Mouse (Mus musculus): ENCODE data around the gene Znrd1. TPM values are rescaled to one million over a fixed set of nuclear protein-coding genes. Genes with fewer than 3 reads are reported as not detected.
A peak's percentile ranks its signal among the peaks of the same experiment; 100 is the strongest.

Gene Znrd1
- polyA plus RNA-seq, 1 experiment from 2014 or later: 89.0 TPM

DNA sequence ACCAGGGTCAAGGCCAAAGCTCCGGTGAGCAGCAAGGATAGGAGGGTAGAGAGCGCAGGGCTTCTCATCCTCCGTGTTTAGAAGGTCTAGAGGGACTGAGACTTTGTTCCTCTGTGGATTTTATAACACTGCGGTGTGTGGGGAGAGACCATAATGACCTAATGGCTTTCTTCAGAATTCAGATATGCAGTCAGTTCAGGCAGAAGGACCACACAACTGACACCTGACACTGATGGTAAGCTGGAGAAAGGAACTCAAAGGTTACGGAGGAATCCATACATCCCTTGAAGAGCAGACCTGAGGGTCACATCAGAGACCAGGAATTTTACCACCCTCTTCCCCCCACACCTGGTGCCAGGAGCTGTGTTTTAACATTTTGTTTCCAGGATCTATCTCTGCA is 31.1 kb upstream of the Znrd1 start, which contains the start of gene H2-M5:
TSS of gene H2-M5 (minus strand) at position 101 of the 400 bp plus-strand sequence.
- H3K4me3 ChIP-seq: peak within 1 kb of the TSS; percentile 27
- H3K4me1 ChIP-seq: peaks cover 6% of the 10 kb centered on the region; the same call in 1 of the 2 replicates
- 14% methylated on average over 5 of the region's 5 CpGs for WGBS
- no peak for DNase-seq (ENCODE audit: extremely low spot score, low spot score)
- H3K27ac ChIP-seq: no peak within 1 kb of the TSS
- no peaks in the 10 kb centered on the region for H3K9me3 ChIP-seq
- H3K36me3 ChIP-seq (replicated peaks): no peaks in the 10 kb centered on the region
- peaks cover 39% of the 10 kb centered on the region for H3K27me3 ChIP-seq (ENCODE audit: poor library complexity, severe bottlenecking)

DNA sequence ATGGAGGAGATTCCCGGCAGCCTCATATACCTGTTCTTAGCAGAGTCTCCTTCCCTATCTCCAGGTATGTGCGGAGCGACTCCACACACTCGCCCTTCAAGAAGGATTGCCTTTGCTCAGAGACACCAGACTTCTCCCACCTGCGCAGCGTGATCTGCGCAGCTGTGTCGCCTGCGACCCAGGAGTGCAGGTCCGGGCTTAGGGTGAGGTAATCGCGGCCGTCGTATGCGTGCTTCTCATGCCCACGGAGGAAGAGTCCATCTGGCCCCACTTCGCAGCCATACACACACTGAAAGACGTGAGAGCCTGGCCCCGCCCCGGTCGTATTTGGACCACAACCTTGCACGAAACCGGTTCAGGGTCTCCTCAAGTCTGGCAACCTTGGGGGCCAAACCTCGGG is 30.1 kb upstream of the Znrd1 start:
- H3K9me3 ChIP-seq: no peaks in the 10 kb centered on the region
- H3K4me3 ChIP-seq: peak overlapping the region; percentile 27
- peaks cover 39% of the 10 kb centered on the region for H3K27me3 ChIP-seq (ENCODE audit: poor library complexity, severe bottlenecking)
- WGBS: 5% methylated on average over 24 of the region's 24 CpGs
- H3K36me3 ChIP-seq (replicated peaks): no peaks in the 10 kb centered on the region
- H3K4me1 ChIP-seq: peaks cover 6% of the 10 kb centered on the region; the same call in 1 of the 2 replicates
- no peak overlapping the region for H3K27ac ChIP-seq
- no peak for DNase-seq (ENCODE audit: extremely low spot score, low spot score)

DNA sequence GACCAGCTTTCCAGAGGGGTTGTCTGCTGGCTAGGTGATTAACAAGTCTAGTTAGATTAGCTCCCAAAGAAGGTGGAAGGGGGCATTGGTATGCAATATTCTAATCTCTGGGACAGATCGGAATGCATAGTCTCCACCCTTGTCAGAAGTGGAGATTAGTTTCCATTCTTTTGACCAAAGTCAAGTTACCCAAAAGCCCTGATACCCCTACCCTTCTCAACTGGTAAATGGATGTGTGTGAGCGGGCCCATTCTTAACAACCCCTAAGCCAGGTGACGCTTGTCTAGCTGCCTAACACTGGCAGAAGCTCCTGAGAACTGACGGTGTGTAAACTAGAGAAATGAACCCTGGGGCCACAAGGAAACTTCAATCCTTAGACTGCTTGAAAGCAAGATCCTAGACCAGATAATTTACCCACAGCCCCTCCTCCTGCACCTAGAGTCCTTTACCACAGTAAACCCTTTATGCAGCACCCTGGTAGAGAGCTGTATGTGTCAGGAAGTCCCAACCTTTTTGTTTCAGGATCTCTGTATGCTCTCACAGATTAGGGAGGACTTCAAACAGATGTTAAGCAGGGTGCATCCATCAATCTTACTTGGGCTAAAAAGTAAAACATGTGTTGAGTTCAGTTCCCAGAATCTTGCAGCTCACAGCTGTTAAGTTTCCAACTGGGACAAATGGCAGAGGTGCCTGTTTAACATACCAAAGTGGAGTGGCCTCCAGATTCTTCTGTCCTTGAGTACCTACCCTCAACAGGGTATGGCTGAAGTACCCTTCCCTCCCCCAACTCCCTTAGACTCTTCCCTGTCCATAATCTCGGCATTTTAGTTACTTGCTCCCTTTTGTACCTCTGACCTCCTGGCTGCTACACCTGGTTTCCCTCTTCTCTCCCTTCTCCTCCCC is 24.1 kb upstream of the Znrd1 start:
- 28% methylated on average over 5 of the region's 5 CpGs for WGBS
- no peak for DNase-seq (ENCODE audit: extremely low spot score, low spot score)
- H3K4me3 ChIP-seq: no peak overlapping the region
- no peak overlapping the region for H3K27ac ChIP-seq
- H3K4me1 ChIP-seq: peaks cover 19% of the 10 kb centered on the region
- H3K9me3 ChIP-seq: no peaks in the 10 kb centered on the region
- H3K27me3 ChIP-seq (ENCODE audit: poor library complexity, severe bottlenecking): peaks cover 42% of the 10 kb centered on the region
- no peaks in the 10 kb centered on the region for H3K36me3 ChIP-seq (replicated peaks)

DNA sequence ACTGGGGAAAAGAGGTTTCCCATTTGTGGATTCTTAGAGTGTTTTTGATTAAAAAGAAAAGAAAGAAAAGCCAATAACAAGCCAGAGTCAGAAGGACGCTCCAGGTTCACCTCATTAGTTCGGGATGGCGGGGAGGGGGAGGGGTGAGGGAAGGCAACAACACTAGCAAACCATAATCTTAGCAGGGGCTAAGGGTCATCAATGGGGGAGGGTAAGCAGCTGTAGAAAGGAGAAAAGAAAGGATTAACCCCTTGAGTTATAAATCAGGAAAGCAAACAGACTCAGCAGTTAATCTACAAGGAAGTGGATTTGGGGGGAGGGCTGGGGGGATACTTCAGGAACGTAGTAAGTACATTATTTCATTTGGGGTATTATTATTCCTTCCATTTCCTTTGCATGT is 23.5 kb upstream of the Znrd1 start:
- peak overlapping the region; percentile 27 for H3K4me3 ChIP-seq
- 2% methylated on average over 4 of the region's 4 CpGs for WGBS
- no peak for DNase-seq (ENCODE audit: extremely low spot score, low spot score)

DNA sequence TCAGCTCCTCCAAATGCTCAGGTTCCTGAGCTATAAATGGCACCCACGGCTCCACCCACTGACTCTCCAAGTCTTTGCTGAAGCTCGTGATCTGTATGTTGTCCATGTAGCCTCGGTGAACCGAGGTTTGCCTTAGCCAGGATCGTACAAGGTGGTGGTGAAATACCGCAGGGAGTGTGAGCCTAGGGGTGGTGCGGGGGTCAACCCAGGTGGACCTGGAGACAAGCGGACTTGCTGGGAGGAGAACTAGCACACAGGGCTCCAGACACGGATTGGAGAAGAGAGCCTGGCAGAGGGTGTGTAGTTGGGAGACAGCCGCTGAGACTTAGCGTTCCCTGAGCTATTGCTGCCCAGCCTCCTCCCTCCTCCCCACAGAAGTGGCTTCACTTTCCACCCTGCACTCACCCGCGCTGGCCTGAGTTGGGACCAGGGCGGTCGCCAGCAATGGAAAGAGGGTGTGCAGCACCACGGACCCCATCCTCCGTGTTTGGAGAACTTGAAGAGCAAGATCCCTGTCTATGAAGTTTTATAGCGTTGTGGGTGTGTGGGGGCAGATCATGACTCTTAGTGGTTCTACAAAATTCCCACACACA is 23.0 kb upstream of the Znrd1 start, which contains the start of gene 2410137M14Rik:
TSS of gene 2410137M14Rik (minus strand) at position 17 of the 593 bp plus-strand sequence.
- Histone ChIP-seq H3K36me3 (replicated peaks) (no peaks in the 10 kb centered on the region), H3K4me3 (peak within 1 kb of the TSS; percentile 27), H3K9me3 (no peaks in the 10 kb centered on the region), H3K4me1 (peaks cover 19% of the 10 kb centered on the region), H3K27me3 (ENCODE audit: poor library complexity, severe bottlenecking) (peaks cover 30% of the 10 kb centered on the region), H3K27ac (peak within 1 kb of the TSS; percentile 31; the same call in 1 of the 2 replicates)
- WGBS: 12% methylated on average over 18 of the region's 18 CpGs
- DNase-seq (ENCODE audit: extremely low spot score, low spot score): no peak

More for the DNA sequence above, 23.5 kb upstream of the Znrd1 start:
- no peaks in the 10 kb centered on the region for H3K36me3 ChIP-seq (replicated peaks)
- H3K27ac ChIP-seq: 0 out of 2 replicates have a peak overlapping the region, but pooled peaks have one; percentile 31
- peaks cover 19% of the 10 kb centered on the region for H3K4me1 ChIP-seq
- H3K27me3 ChIP-seq (ENCODE audit: poor library complexity, severe bottlenecking): peaks cover 35% of the 10 kb centered on the region
- H3K9me3 ChIP-seq: no peaks in the 10 kb centered on the region

DNA sequence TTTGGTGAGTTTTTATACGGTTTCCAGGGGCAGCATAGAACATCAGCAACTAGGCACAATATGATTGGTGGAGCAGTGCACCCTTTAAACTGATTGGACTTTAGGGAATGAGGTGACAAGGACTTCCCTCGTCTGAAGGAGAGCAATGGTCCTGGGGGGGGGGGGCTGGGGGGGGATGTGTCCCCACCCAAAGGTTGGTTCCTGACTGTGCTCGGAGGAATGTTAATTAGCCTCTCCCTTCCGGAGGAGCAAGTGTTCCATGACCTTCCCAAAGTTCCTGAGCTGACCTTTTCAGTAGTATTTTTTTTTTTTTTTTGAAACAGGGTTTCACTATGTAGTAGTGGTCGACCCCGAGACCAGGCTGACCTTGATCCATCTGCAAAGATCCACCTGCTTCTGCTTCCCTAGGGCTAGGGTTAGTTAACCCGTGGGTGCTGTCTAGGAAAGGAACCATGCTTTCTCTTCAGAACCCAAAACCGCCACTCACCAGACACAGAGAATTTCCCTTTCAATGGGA is 15.0 kb upstream of the Znrd1 start:
- H3K9me3 ChIP-seq: no peaks in the 10 kb centered on the region
- no peaks in the 10 kb centered on the region for H3K27me3 ChIP-seq (ENCODE audit: poor library complexity, severe bottlenecking)
- H3K36me3 ChIP-seq (replicated peaks): no peaks in the 10 kb centered on the region
- no peak overlapping the region for H3K27ac ChIP-seq
- H3K4me3 ChIP-seq: no peak overlapping the region
- WGBS: 80% methylated on average over 8 of the region's 8 CpGs
- no peaks in the 10 kb centered on the region for H3K4me1 ChIP-seq
- DNase-seq (ENCODE audit: extremely low spot score, low spot score): no peak

DNA sequence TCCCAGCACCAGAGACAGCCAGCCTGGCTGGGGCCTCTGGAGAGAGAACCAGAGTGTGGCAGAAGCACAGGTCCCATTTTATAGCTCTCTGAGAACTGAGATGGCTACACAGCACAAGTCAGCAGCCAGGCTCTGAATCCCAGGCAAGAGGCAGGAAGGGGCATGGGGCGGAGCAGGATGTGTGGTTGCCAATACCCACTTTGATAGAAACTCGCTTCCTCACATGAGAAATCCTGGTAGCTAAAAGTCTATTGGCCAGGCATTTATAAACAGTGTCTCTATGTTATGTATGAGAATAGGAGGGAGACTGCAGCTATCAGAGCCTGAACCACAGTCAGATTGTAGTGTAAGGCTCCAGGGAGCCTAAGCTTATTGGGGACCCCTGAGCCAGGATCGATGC is 14.4 kb upstream of the Znrd1 start:
- no peaks in the 10 kb centered on the region for H3K9me3 ChIP-seq
- no peaks in the 10 kb centered on the region for H3K36me3 ChIP-seq (replicated peaks)
- no peaks in the 10 kb centered on the region for H3K4me1 ChIP-seq
- H3K4me3 ChIP-seq: no peak overlapping the region
- DNase-seq (ENCODE audit: extremely low spot score, low spot score): no peak
- no peaks in the 10 kb centered on the region for H3K27me3 ChIP-seq (ENCODE audit: poor library complexity, severe bottlenecking)
- WGBS: 89% methylated on average over 3 of the region's 3 CpGs
- no peak overlapping the region for H3K27ac ChIP-seq

DNA sequence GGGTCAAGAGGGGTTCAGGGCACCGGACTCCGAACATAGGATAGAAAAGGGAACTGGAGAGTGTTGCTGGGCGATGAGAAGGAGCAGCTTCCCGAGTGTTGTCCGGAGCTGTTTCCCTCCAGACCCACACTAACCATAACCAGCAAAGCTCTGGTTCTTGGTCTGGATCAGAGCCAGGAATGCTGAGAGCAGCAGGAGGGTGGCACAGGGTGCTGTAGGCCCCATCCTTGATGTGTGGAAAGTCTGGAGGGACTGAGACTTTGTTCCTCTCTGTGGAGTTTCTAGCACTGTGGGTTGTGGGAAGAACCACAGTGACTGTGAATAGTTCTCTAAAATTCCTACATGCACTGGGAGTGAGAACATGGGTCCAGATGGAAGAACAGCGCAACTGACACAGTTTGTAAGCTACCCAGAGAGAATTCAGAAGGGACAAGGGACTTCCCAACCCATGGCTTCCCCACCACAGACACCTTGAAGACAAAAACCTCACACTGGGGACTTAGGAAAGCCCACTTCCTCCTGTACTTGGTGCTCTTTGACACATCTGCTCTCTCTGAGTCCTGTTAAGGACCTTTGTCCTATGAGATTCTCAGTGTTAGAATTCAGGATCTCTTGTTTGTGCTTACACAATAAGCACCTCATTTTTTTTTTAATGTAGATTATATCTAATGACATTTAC is 13.0 kb upstream of the Znrd1 start:
- no peaks in the 10 kb centered on the region for H3K36me3 ChIP-seq (replicated peaks)
- H3K27ac ChIP-seq: no peak overlapping the region
- DNase-seq (ENCODE audit: extremely low spot score, low spot score): no peak
- H3K27me3 ChIP-seq (ENCODE audit: poor library complexity, severe bottlenecking): no peaks in the 10 kb centered on the region
- WGBS: 92% methylated on average over 6 of the region's 6 CpGs
- no peaks in the 10 kb centered on the region for H3K4me1 ChIP-seq
- H3K4me3 ChIP-seq: no peak overlapping the region
- no peaks in the 10 kb centered on the region for H3K9me3 ChIP-seq

DNA sequence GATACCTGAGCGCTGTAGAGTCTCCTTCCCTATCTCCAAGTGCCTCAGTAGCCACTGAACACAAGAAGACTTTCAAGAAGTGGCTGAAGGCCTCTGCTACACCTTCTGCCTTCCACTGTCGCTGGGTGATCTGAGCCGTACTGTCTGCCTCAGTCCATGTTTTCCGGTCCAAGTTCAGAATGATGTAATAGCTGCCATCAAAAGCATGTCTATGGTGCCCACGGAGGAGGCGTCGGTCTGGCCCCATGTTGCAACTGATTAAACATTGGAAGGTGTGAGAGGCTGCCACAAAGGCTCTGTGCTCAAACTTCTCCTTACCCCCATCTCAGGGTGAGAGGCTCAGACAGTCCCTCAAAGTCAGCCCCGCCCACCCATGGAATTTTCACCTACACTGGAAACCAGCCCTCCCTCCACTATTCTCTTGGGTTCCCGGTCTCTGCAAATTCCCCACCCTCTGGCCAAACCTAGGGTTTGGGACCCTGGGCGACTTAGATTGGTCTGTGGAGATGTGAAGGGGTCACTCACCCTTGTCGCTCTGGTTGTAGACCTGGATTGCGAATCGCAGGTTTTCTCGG is 12.0 kb upstream of the Znrd1 start:
- no peak overlapping the region for H3K4me3 ChIP-seq
- no peaks in the 10 kb centered on the region for H3K36me3 ChIP-seq (replicated peaks)
- no peak overlapping the region for H3K27ac ChIP-seq
- H3K4me1 ChIP-seq: no peaks in the 10 kb centered on the region
- H3K27me3 ChIP-seq (ENCODE audit: poor library complexity, severe bottlenecking): no peaks in the 10 kb centered on the region
- WGBS: 82% methylated on average over 14 of the region's 14 CpGs
- no peak for DNase-seq (ENCODE audit: extremely low spot score, low spot score)
- no peaks in the 10 kb centered on the region for H3K9me3 ChIP-seq

DNA sequence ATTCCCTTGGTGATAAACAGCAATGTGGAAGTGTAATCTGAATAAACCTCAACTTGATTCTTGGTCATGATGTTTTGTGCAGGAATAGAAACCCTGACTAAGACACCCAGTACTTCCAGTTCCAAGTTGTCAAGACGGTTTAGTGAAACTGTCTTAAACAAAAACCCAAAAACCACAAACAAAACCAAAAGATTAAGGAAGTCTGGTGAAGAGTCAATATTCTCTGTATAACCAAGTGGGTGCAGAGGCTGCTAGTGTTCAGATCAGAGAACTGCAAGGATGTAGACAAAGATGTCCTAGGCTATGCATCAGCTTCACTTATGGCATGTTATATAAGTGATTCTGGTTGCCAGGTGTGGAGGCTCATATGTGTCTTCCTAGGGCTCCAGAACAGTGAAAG is 8.5 kb upstream of the Znrd1 start:
- no peaks in the 10 kb centered on the region for H3K36me3 ChIP-seq (replicated peaks)
- H3K27me3 ChIP-seq (ENCODE audit: poor library complexity, severe bottlenecking): no peaks in the 10 kb centered on the region
- no peaks in the 10 kb centered on the region for H3K4me1 ChIP-seq
- H3K4me3 ChIP-seq: no peak overlapping the region
- 95% methylated on average over 1 of the region's 1 CpGs for WGBS
- no peaks in the 10 kb centered on the region for H3K9me3 ChIP-seq
- no peak overlapping the region for H3K27ac ChIP-seq
- no peak for DNase-seq (ENCODE audit: extremely low spot score, low spot score)

DNA sequence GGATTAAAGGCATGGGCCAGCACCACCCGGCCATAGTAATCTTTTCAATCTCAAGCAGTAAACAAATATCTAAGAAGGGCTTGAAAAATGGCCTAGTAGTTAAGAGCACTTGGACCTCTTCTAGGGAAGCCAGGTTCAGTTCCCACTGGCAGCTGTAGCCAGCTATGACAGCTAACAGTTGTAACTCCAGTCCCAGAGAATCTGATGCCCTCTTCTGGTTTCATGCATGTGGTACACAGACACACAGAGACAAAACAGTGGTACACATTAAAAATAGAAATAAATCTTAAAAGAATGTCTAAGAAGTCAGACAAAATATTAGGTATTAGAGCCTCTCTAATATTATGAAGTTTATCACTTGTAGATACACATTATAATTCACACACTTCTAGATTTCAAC is 2.8 kb upstream of the Znrd1 start:
- no peak overlapping the region for H3K4me3 ChIP-seq
- H3K36me3 ChIP-seq (replicated peaks): peaks cover 7% of the 10 kb centered on the region
- H3K27me3 ChIP-seq (ENCODE audit: poor library complexity, severe bottlenecking): no peaks in the 10 kb centered on the region
- no peak for DNase-seq (ENCODE audit: extremely low spot score, low spot score)
- 70% methylated on average over 1 of the region's 1 CpGs for WGBS
- no peaks in the 10 kb centered on the region for H3K9me3 ChIP-seq
- H3K27ac ChIP-seq: no peak overlapping the region
- H3K4me1 ChIP-seq: peaks cover 19% of the 10 kb centered on the region

DNA sequence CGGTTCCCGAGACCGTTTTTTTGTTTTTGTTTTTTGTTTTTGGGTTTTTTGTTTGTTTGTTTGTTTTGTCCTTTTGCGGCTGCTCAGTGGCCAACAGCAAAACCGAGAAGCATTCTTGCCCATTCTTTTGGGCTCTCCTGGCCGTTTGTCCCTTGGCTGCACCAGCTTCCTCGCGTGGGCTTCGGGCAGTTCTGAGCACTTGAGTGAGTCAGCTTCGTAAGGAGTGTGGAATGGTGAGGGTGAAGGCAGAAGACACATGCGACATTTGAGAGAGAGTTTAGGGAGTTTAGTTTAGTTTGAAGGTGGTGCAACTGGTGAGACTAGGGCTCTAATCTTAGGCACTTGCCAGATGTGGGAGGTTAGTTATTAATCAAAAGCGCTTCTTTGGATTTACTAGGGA is 525 bp upstream of the Znrd1 start:
- no peaks in the 10 kb centered on the region for H3K9me3 ChIP-seq
- H3K36me3 ChIP-seq (replicated peaks): peaks cover 27% of the 10 kb centered on the region
- H3K4me3 ChIP-seq: peak overlapping the region; percentile 80
- H3K4me1 ChIP-seq: peaks cover 19% of the 10 kb centered on the region
- no peaks in the 10 kb centered on the region for H3K27me3 ChIP-seq (ENCODE audit: poor library complexity, severe bottlenecking)
- 10% methylated on average over 12 of the region's 12 CpGs for WGBS
- peak overlapping the region; percentile 87 for H3K27ac ChIP-seq
- DNase-seq (ENCODE audit: extremely low spot score, low spot score): no peak
